Mouse (Mus musculus): Measurements from ENCODE around the gene Cebpb.

DNA sequence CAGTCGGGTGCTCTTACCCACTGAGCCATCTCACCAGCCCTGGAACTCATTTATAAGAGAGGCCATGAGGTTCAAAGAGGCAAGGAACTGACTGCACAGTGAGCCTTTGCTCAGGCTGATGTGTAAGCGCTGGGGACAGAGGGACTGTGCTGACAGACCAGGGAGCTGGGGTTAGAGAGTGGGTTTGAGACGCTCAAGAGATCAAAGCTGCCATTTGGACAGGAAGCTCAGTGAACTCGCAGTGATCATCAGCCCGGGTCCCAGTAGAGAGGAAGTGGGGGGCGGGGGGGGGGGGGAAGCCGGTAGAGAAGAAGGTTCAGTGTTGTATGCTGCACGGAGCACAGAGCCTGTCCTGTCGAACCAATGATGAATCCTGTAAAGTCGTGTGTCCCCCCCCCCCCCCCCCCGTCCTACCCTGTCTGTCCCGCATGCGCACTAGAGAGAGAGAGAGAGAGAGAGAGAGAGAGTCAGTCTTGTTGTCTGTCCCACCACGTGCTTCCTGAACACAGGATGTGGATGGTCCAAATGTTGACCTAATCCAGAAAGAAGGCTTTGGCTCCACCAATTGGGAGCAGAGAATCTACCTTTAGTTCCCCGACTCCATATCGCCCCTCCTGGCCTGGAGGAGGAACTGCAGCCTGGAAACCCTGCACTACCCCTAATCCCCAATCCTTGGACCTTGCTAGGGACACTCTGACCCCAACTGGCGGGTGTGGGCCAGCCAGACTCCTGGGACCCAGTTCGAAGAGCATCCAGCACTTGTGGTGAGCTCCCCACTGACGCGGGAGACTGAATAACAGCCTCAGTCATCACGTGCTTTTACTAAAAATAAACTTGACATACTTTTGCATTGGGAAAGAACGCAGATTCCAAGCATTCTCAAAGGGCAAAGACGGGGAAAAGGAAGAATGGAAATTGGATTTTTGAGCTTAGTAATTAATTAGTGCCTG lies 24.4 kb downstream of the Cebpb start:
- TF ChIP-seq CTCF (IDR thresholded peaks at IDR 0.05; ENCODE audit: borderline replicate concordance, extremely low read depth, insufficient read depth, insufficient read length), result peak; percentile 44; the same call in 1 of the 2 replicates
- no peak for TF ChIP-seq POLR2A (IDR thresholded peaks at IDR 0.05; ENCODE audit: borderline replicate concordance, extremely low read depth, insufficient read depth, insufficient read length, poor library complexity, severe bottlenecking)

Data from brain, embryonic 14.5 days (tissue).